Mouse (Mus musculus) embryonic stem cell, embryonic (primary cell): ENCODE measurements at regions not wholly inside any gene's neighbourhood (a gene's known extent, or its start where the extent isn't known, plus 50 kb on each side); places are given as distances from the start of the nearest gene placed in this dataset.

ENCODE experiments used
- CTCF ChIA-PET, 4 experiments: fragments of 300-600 bp in 2 of 4; fragments of 350-600 bp in 2 of 4; sonication (Branson Sonifier 250); formaldehyde crosslinking; loops; one replicate each; lab custom pipeline; 2022; ENCODE audit warnings: inconsistent platforms in 2 of 4; lab: Charles Lee
- POLR2A ChIA-PET, 4 experiments: fragments of 300-600 bp in 2 of 4; fragments of 350-600 bp in 2 of 4; sonication (Branson Sonifier 250); formaldehyde crosslinking; loops; one replicate each; lab custom pipeline; 2022; ENCODE audit warnings: antibody characterized with exemption in 4 of 4, inconsistent platforms in 1 of 4; lab: Charles Lee

GRCm38 (mm10) chr14:80657408-80657807, 673.5 kb downstream of the Olfm4 start:
- POLR2A ChIA-PET = interaction anchor here in 1 of 4 experiments (0.5 kb wide), 1 partner anchor 666 kb away, joined by 3 read pairs; no protein-coding TSS in a partner anchor

GRCm38 (mm10) chr14:80682876-80683275, 699.0 kb downstream of the Olfm4 start:
- POLR2A ChIA-PET = no interaction called here
- CTCF ChIA-PET = interaction anchor here in 1 of 4 experiments (0.5 kb wide), 1 partner anchor 1025 kb away, joined by 3 read pairs; no protein-coding TSS in a partner anchor

More at GRCm38 (mm10) chr14:80657408-80657807, 673.5 kb downstream of the Olfm4 start:
- CTCF ChIA-PET = no interaction called here

- POLR2A ChIA-PET = no interaction called here
- CTCF ChIA-PET = interaction anchor here in 1 of 4 experiments (0.5 kb wide), 1 partner anchor 1026 kb away, joined by 3 read pairs; no protein-coding TSS in a partner anchor
Measured at GRCm38 (mm10) chr14:80683282-80683681, 699.4 kb downstream of the Olfm4 start.

GRCm38 (mm10) chr14:80683703-80684102, 699.8 kb downstream of the Olfm4 start:
- POLR2A ChIA-PET = no interaction called here
- CTCF ChIA-PET = no interaction called here

- CTCF ChIA-PET = no interaction called here
- POLR2A ChIA-PET = no interaction called here
Measured at GRCm38 (mm10) chr14:80690476-80690875, 706.6 kb downstream of the Olfm4 start.

GRCm38 (mm10) chr14:80722766-80723531, 739.1 kb downstream of the Olfm4 start:
- POLR2A ChIA-PET = no interaction called here
- CTCF ChIA-PET = no interaction called here

GRCm38 (mm10) chr14:80731194-80731593, 747.3 kb downstream of the Olfm4 start:
- ChIA-PET POLR2A (no interaction called here), CTCF (no interaction called here)
